Mouse (Mus musculus): ENCODE measurements around the gene Tnpo3. TPM values are rescaled to one million over a fixed set of nuclear protein-coding genes. Genes with fewer than 3 reads are reported as not detected.
A peak's percentile ranks its signal among the peaks of the same experiment; 100 is the strongest.

Tnpo3 gene
- total and polyA plus RNA-seq, 3 experiments, result 32.7 to 44.1 (median 43.0) TPM

DNA sequence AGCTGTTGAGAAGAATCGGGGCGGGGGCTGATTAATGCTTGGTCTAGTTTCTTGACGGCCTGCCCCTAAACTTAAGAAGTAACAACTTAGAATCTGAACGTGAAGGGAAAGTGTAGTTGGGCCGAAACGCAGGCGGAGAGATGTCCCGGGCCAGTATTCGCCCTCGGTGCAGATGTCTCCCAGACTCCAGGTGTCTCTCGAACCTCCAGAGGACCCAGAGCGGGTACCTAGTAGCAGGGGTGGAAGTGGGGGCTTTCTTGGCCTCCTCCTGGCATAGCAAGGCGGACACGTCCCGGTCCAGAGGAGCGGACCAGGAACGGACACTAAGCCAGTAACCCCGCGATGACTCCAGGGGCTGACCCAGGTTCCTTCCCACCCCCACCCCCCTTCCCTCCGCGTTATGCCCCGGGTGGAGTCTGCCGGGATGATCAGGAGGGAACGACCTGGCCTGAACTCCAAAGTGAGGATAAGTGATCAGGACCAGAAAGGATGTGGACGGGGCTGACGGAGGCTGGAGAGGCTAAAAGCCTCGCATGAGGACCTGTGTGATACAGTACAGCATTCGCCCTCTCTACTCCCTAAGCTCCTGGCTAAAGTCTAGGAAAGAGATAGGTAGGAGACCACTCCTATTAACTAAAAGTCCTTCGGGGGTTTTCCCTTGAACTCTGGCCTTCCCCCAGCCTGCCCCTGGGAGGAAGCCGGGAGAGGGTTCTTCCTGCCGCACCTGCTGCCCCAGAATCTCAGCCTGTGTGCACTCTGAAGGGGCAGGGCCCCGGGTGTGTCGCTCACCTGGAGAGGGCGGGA lies 82.1 kb downstream of the Tnpo3 start:
- Histone ChIP-seq H3K79me2 (replicated peaks; ENCODE audit: control insufficient read depth, insufficient read depth, low read length) (no peaks in the 10 kb centered on the region), H3K4me1 (ENCODE audit: control insufficient read depth, insufficient read depth, low read length) (peaks cover 3% of the 10 kb centered on the region; the same call in 1 of the 2 replicates), H3K9ac (ENCODE audit: low read depth, low read length) (peak overlapping the region; percentile 80), H3K36me3 (ENCODE audit: control insufficient read depth, insufficient read depth, low read length) (no peaks in the 10 kb centered on the region), H3K27ac (no peak overlapping the region; the same call in none of the 2 replicates), H3K27me3 (ENCODE audit: control insufficient read depth, insufficient read depth, low read length) (peaks cover 6% of the 10 kb centered on the region), H3K4me3 (peak overlapping the region; percentile 24)
- intact Hi-C loops (cut with DNase I), result no loop called here
- TF ChIP-seq EP300 (IDR thresholded peaks at IDR 0.05; ENCODE audit: insufficient read depth, low read depth, low read length), result no peak
- no peak for TF ChIP-seq POLR2A (IDR thresholded peaks at IDR 0.05; ENCODE audit: insufficient read depth, low read depth, low read length)
- TF ChIP-seq CTCF (IDR thresholded peaks at IDR 0.05), result no peak
- 9% methylated on average over 34 of the region's 34 CpGs for WGBS
- DNase-seq, result peak in 1 of 2 experiments; percentile 32

DNA sequence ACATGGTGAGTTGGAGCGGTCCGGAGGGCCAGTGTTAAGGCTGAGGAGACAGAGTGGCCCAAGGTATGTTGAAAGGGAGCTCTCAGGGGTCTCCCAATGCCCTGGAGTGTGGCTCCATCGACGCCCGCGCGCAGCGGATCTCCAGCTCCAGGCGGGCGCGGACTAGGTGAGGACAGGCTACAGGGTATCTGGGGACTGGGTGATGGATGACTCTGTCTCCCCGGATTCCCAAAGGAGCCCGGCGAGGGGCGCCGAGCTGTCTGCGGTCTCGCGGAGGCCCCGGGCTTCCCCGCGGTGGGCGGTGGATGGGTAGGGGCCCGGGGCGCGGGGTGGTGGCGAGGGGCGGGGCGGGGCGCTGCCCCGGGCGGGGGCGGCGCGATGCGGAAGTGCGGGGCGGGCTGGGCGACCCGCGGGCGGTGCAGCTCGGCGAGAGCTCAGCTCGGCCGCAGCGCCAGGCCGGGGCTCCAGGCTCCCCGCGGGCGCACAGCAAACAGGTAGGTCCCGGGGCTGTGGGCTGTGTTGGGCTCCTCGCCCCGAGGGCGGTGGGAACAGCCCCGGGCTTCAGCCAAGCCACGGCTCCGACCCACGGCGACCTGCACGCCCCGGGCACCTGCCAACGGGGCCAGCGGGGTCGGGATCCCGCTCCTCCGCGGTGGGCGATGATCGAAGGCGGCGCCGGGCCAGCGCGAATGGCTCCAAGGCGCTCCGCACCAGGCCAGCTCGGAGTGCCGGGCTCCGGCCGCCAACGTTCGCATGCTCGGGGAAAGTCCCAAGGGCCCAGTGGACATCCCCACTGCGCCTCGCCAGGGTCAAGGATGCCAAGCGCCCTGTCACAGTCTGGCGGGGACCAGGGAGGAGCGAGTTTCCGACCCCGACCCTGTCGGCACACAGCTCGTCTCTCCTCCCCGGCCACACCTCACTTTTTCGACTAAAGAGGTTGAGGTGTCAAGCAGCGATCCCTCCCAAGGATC lies 83.1 kb downstream of the Tnpo3 start, which contains the start of gene Irf5:
TSS of gene Irf5 (plus strand) at position 345 of the 971 bp plus-strand sequence.
- H3K4me1 ChIP-seq (ENCODE audit: control insufficient read depth, insufficient read depth, low read length), result peaks cover 3% of the 10 kb centered on the region; the same call in 1 of the 2 replicates
- no peaks in the 10 kb centered on the region for H3K36me3 ChIP-seq (ENCODE audit: control insufficient read depth, insufficient read depth, low read length)
- H3K79me2 ChIP-seq (replicated peaks; ENCODE audit: control insufficient read depth, insufficient read depth, low read length), result no peaks in the 10 kb centered on the region
- peak within 1 kb of the TSS; percentile 53 for H3K4me3 ChIP-seq
- peaks cover 6% of the 10 kb centered on the region for H3K27me3 ChIP-seq (ENCODE audit: control insufficient read depth, insufficient read depth, low read length)
- H3K27ac ChIP-seq, result peak within 1 kb of the TSS; percentile 65
- under 1% methylated on average over 71 of the region's 96 CpGs for WGBS
- DNase-seq, result peak; percentile 64 to 69
- peak within 1 kb of the TSS; percentile 80 for H3K9ac ChIP-seq (ENCODE audit: low read depth, low read length)
- TF ChIP-seq CTCF (IDR thresholded peaks at IDR 0.05) (no peak), POLR2A (IDR thresholded peaks at IDR 0.05; ENCODE audit: insufficient read depth, low read depth, low read length) (no peak), EP300 (IDR thresholded peaks at IDR 0.05; ENCODE audit: insufficient read depth, low read depth, low read length) (no peak)
- intact Hi-C loops (cut with DNase I), result no loop called here

DNA sequence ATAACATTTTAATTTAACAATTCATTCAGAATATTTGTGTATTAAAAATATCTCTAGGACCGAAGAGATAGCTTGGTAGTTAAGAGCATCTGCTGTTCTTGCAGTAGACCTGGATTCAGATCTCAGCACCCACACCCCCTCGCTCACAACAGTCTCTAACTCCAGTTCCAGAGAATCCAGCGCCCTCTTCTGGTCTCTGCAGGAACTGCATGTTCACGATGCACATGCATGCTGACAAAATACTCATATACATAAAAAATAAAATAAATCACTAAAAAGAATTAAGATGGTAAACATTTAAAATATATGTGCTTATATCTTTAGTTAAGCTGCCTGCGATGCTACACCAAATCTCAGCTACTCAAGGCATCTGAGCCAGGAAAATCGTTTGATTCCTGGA lies 84.4 kb downstream of the Tnpo3 start:
- H3K27me3 ChIP-seq (ENCODE audit: control insufficient read depth, insufficient read depth, low read length), result peaks cover 6% of the 10 kb centered on the region
- H3K4me3 ChIP-seq, result no peak overlapping the region
- H3K27ac ChIP-seq, result no peak overlapping the region
- H3K36me3 ChIP-seq (ENCODE audit: control insufficient read depth, insufficient read depth, low read length), result no peaks in the 10 kb centered on the region
- H3K9ac ChIP-seq (ENCODE audit: low read depth, low read length), result no peak overlapping the region
- no peak for DNase-seq
- no peaks in the 10 kb centered on the region for H3K79me2 ChIP-seq (replicated peaks; ENCODE audit: control insufficient read depth, insufficient read depth, low read length)
- intact Hi-C loops (cut with DNase I), result no loop called here
- H3K4me1 ChIP-seq (ENCODE audit: control insufficient read depth, insufficient read depth, low read length), result peaks cover 3% of the 10 kb centered on the region; the same call in 1 of the 2 replicates
- 82% methylated on average over 6 of the region's 6 CpGs for WGBS
- no peak for TF ChIP-seq POLR2A (IDR thresholded peaks at IDR 0.05; ENCODE audit: insufficient read depth, low read depth, low read length)
- TF ChIP-seq CTCF (IDR thresholded peaks at IDR 0.05), result peak; percentile 58

DNA sequence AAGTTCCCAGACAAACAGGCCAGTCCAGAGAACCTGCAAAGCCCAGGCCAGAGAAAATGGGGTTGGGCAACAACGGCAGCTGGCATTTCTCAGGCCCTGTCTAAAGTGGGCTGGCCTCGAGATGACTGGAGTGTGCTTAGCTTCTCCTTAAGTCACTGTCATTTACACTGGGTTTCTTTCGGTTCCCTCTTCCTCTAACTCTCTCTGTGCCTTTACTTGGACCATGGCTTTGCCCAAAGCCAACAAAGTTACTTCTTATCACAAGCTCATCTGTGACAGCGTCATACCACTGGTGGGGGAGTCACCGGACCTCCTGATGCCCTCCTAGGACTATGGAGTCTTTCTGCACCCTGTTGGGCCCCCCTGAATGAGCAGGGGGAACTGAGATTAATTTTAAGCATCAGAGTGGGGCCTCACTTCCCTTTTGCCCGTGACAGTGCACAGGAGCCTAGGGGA lies 85.6 kb downstream of the Tnpo3 start:
- Histone ChIP-seq H3K4me1 (ENCODE audit: control insufficient read depth, insufficient read depth, low read length) (peaks cover 1% of the 10 kb centered on the region; the same call in 1 of the 2 replicates), H3K27ac (no peak overlapping the region), H3K4me3 (no peak overlapping the region), H3K79me2 (replicated peaks; ENCODE audit: control insufficient read depth, insufficient read depth, low read length) (no peaks in the 10 kb centered on the region), H3K9ac (ENCODE audit: low read depth, low read length) (no peak overlapping the region), H3K27me3 (ENCODE audit: control insufficient read depth, insufficient read depth, low read length) (peaks cover 6% of the 10 kb centered on the region), H3K36me3 (ENCODE audit: control insufficient read depth, insufficient read depth, low read length) (no peaks in the 10 kb centered on the region)
- intact Hi-C loops (cut with DNase I), result no loop called here
- WGBS, result 44% methylated on average over 6 of the region's 6 CpGs
- peak; percentile 59 to 64 for DNase-seq
- TF ChIP-seq POLR2A (IDR thresholded peaks at IDR 0.05; ENCODE audit: insufficient read depth, low read depth, low read length) (no peak), EP300 (IDR thresholded peaks at IDR 0.05; ENCODE audit: insufficient read depth, low read depth, low read length) (0 out of 2 replicates have a peak, but pooled peaks have one; percentile 26)

DNA sequence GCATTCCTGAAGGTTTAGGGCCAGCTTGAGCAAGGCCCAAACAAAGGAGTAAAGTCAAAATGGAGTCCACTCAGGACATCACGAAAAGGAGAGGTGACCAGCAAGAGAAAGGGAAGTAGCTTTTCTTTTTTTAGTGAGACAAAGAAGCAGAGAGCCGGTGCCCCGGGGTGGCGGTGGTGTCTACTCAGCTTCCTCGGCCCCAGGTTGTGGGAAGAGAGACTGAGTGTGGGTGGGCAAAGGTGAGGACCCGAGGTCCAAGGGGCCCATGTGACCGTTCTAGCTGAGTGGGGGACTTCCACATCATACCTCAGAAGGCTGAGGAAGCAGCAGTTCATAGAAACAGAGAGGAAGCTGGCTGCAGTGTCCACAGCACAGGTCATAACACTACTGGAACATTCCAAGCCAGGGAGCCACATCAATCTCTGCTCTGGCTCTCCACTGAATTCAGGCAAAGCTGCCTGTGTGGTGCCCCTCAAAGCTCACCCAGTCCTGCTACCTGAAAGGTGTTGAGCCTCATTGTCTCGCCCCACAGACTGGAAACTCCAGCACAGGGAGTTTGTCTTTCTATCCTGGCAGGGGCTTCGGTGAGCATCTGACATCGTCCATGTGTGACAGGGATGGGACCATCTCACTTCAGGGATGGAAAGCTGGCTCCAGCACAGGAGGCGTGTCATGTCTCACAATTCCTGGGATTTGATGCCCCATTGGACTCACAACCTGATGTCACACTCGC lies 86.2 kb downstream of the Tnpo3 start:
- no peak overlapping the region for H3K9ac ChIP-seq (ENCODE audit: low read depth, low read length)
- WGBS, result 72% methylated on average over 12 of the region's 12 CpGs
- no peak overlapping the region for H3K27ac ChIP-seq
- intact Hi-C loops (cut with DNase I), result no loop called here
- DNase-seq, result peak in 1 of 2 experiments; percentile 23
- H3K4me1 ChIP-seq (ENCODE audit: control insufficient read depth, insufficient read depth, low read length), result no peaks in the 10 kb centered on the region; the same call in 1 of the 2 replicates
- no peaks in the 10 kb centered on the region for H3K79me2 ChIP-seq (replicated peaks; ENCODE audit: control insufficient read depth, insufficient read depth, low read length)
- peaks cover 6% of the 10 kb centered on the region for H3K27me3 ChIP-seq (ENCODE audit: control insufficient read depth, insufficient read depth, low read length)
- TF ChIP-seq CTCF (IDR thresholded peaks at IDR 0.05) (no peak), POLR2A (IDR thresholded peaks at IDR 0.05; ENCODE audit: insufficient read depth, low read depth, low read length) (no peak), EP300 (IDR thresholded peaks at IDR 0.05; ENCODE audit: insufficient read depth, low read depth, low read length) (no peak)
- H3K4me3 ChIP-seq, result no peak overlapping the region
- no peaks in the 10 kb centered on the region for H3K36me3 ChIP-seq (ENCODE audit: control insufficient read depth, insufficient read depth, low read length)
